Mouse (Mus musculus) cerebellum, adult 8-10 months (tissue): ENCODE measurements around the gene Ccl9.
"Not testable (repeated sequence)": the region's sequence is repeated elsewhere in the genome, so short reads cannot be mapped to it uniquely, and the experiment has no call there.

ENCODE experiments used
- DNase-seq: peaks from one replicate; pipeline ENCODE4 v3.0.0; 2022

The Ccl9 gene

GRCm38 (mm10) chr11:83578999-83579398, 563 bp upstream of the Ccl9 start:
- DNase-seq: no peak

- DNase-seq: no peak
Measured at GRCm38 (mm10) chr11:83576927-83577555, 1.4 kb downstream of the Ccl9 start.

GRCm38 (mm10) chr11:83572834-83573233, 5.6 kb downstream of the Ccl9 start:
- DNase-seq: no peak

- DNase-seq: no peak
Measured at GRCm38 (mm10) chr11:83572223-83572622, 6.2 kb downstream of the Ccl9 start.

- DNase-seq: no peak
Measured at GRCm38 (mm10) chr11:83570189-83570588, 8.2 kb downstream of the Ccl9 start.

- no peak for DNase-seq
Measured at GRCm38 (mm10) chr11:83569249-83569648, 9.2 kb downstream of the Ccl9 start.

- no peak for DNase-seq
Measured at GRCm38 (mm10) chr11:83568786-83569185, 9.7 kb downstream of the Ccl9 start.

GRCm38 (mm10) chr11:83568061-83568460, 10.4 kb downstream of the Ccl9 start:
- DNase-seq: no peak

- no peak for DNase-seq
Measured at GRCm38 (mm10) chr11:83567311-83567710, 11.1 kb downstream of the Ccl9 start.

GRCm38 (mm10) chr11:83566617-83567016, 11.8 kb downstream of the Ccl9 start:
- DNase-seq: no peak

GRCm38 (mm10) chr11:83563754-83564153, 14.7 kb downstream of the Ccl9 start:
- DNase-seq: no peak

GRCm38 (mm10) chr11:83562311-83562887, 16.0 kb downstream of the Ccl9 start:
- DNase-seq: no peak

- no peak for DNase-seq
Measured at GRCm38 (mm10) chr11:83560405-83560804, 18.0 kb downstream of the Ccl9 start.

GRCm38 (mm10) chr11:83557074-83557473, 21.4 kb downstream of the Ccl9 start:
- no peak for DNase-seq

- peak; percentile 16 for DNase-seq
Measured at GRCm38 (mm10) chr11:83556085-83556781, 22.2 kb downstream of the Ccl9 start.

GRCm38 (mm10) chr11:83551668-83552067, 26.8 kb downstream of the Ccl9 start:
- DNase-seq: no peak

GRCm38 (mm10) chr11:83551037-83551436, 27.4 kb downstream of the Ccl9 start:
- not testable (repeated sequence) for DNase-seq

- DNase-seq: no peak
Measured at GRCm38 (mm10) chr11:83550186-83550632, 28.2 kb downstream of the Ccl9 start.

- no peak for DNase-seq
Measured at GRCm38 (mm10) chr11:83544214-83544613, 34.2 kb downstream of the Ccl9 start.

- DNase-seq: no peak
Measured at GRCm38 (mm10) chr11:83541415-83541814, 37.0 kb downstream of the Ccl9 start.

- DNase-seq: no peak
Measured at GRCm38 (mm10) chr11:83540931-83541330, 37.5 kb downstream of the Ccl9 start.

GRCm38 (mm10) chr11:83538705-83539314, 39.6 kb downstream of the Ccl9 start:
- DNase-seq: no peak

GRCm38 (mm10) chr11:83536831-83537230, 41.6 kb downstream of the Ccl9 start:
- DNase-seq: no peak
